In genomic region chr12:117192001-117192400, GRCm38 (mm10) we compare ENCODE assay signal across 18 mouse cellular contexts.
DNase-seq lines count a peak whose midpoint lies in the region; ATAC-seq lines count a peak whose summit lies in the region.
"Had no signal": no experiment of that assay in that cellular context is flagged by ENCODE, and none has a peak within 500 bp of the region (broad histone marks: within the 10 kb centered on the region; RNA-seq: fewer than 3 reads in every experiment).

No protein-coding gene starts in this region.

- peak overlapping the region; percentile 16; the same call in 1 of the 2 replicates for H3K27ac ChIP-seq in hindbrain, embryonic 14.5 days
- no peak overlapping the region for H3K27ac ChIP-seq in hindbrain, embryonic 11.5 days (ENCODE audit: low read depth, low read length)
- H3K27ac ChIP-seq in neural tube, embryonic 13.5 days (replicated peaks), result 0 out of 2 replicates have a peak overlapping the region, but pooled peaks have one; percentile 13
- H3K27ac ChIP-seq in neural tube, embryonic 15.5 days (replicated peaks), result no peak overlapping the region
- peak overlapping the region; percentile 63 for H3K27ac ChIP-seq in midbrain, embryonic 14.5 days (replicated peaks; ENCODE audit: low read depth, low read length)
- H3K27ac ChIP-seq: limb, embryonic 15.5 days had no signal

- H3K4me2 ChIP-seq in hindbrain, embryonic 14.5 days (replicated peaks), result no peak overlapping the region
- H3K4me2 ChIP-seq in hindbrain, embryonic 11.5 days (replicated peaks; ENCODE audit: low read depth, low read length), result no peak overlapping the region
- H3K4me2 ChIP-seq in neural tube, embryonic 13.5 days, result no peak overlapping the region
- no peak overlapping the region for H3K4me2 ChIP-seq in neural tube, embryonic 15.5 days
- no peak overlapping the region for H3K4me2 ChIP-seq in midbrain, embryonic 14.5 days (ENCODE audit: low read length)
- H3K4me2 ChIP-seq: limb, embryonic 15.5 days had no signal

- H3K9ac ChIP-seq in hindbrain, embryonic 14.5 days, result no peak overlapping the region
- no peak overlapping the region for H3K9ac ChIP-seq in hindbrain, embryonic 11.5 days (ENCODE audit: low read depth, low read length)
- no peak overlapping the region for H3K9ac ChIP-seq in neural tube, embryonic 13.5 days
- H3K9ac ChIP-seq in neural tube, embryonic 15.5 days (replicated peaks), result no peak overlapping the region
- H3K9ac ChIP-seq in midbrain, embryonic 14.5 days (replicated peaks; ENCODE audit: low read length), result no peak overlapping the region; the same call in 1 of the 2 replicates
- H3K9ac ChIP-seq: limb, embryonic 15.5 days had no signal

- H3K9me3 ChIP-seq in hindbrain, embryonic 14.5 days (ENCODE audit: control insufficient read depth, low read length), result no peaks in the 10 kb centered on the region
- H3K9me3 ChIP-seq in hindbrain, embryonic 11.5 days (ENCODE audit: control insufficient read depth, low read length), result no peaks in the 10 kb centered on the region
- H3K9me3 ChIP-seq in neural tube, embryonic 13.5 days, result no peaks in the 10 kb centered on the region
- H3K9me3 ChIP-seq in neural tube, embryonic 15.5 days (replicated peaks), result no peaks in the 10 kb centered on the region
- H3K9me3 ChIP-seq in midbrain, embryonic 14.5 days (ENCODE audit: control insufficient read depth, low read length), result no peaks in the 10 kb centered on the region
- H3K9me3 ChIP-seq: limb, embryonic 15.5 days had no signal

- H3K36me3 ChIP-seq in hindbrain, embryonic 14.5 days (replicated peaks; ENCODE audit: control insufficient read depth, insufficient read depth), result peaks cover 28% of the 10 kb centered on the region
- peaks cover 2% of the 10 kb centered on the region for H3K36me3 ChIP-seq in hindbrain, embryonic 11.5 days (ENCODE audit: control insufficient read depth, insufficient read depth, low read length)
- H3K36me3 ChIP-seq in neural tube, embryonic 13.5 days, result peaks cover 10% of the 10 kb centered on the region
- peaks cover 3% of the 10 kb centered on the region; the same call in 1 of the 2 replicates for H3K36me3 ChIP-seq in neural tube, embryonic 15.5 days
- peaks cover 61% of the 10 kb centered on the region for H3K36me3 ChIP-seq in midbrain, embryonic 14.5 days (ENCODE audit: control insufficient read depth, insufficient read depth, low read length)
- H3K36me3 ChIP-seq: limb, embryonic 15.5 days had no signal

- no peaks in the 10 kb centered on the region for H3K27me3 ChIP-seq in hindbrain, embryonic 14.5 days (ENCODE audit: control insufficient read depth, insufficient read depth, low read length)
- H3K27me3 ChIP-seq in hindbrain, embryonic 11.5 days (ENCODE audit: control insufficient read depth, insufficient read depth, low read length), result no peaks in the 10 kb centered on the region
- H3K27me3 ChIP-seq in neural tube, embryonic 13.5 days, result no peaks in the 10 kb centered on the region; the same call in none of the 2 replicates
- H3K27me3 ChIP-seq in neural tube, embryonic 15.5 days (replicated peaks), result no peaks in the 10 kb centered on the region
- H3K27me3 ChIP-seq in midbrain, embryonic 14.5 days (ENCODE audit: control insufficient read depth, insufficient read depth, low read length), result no peaks in the 10 kb centered on the region
- H3K27me3 ChIP-seq: limb, embryonic 15.5 days had no signal

- ATAC-seq in hindbrain, embryonic 14.5 days (ENCODE audit: low FRiP score), result no peak
- no peak for ATAC-seq in hindbrain, embryonic 11.5 days (ENCODE audit: low FRiP score)
- ATAC-seq in neural tube, embryonic 13.5 days (ENCODE audit: low read depth), result no peak
- no peak for ATAC-seq in neural tube, embryonic 15.5 days (ENCODE audit: low FRiP score)
- ATAC-seq in midbrain, embryonic 14.5 days (ENCODE audit: low FRiP score, low TSS enrichment), result no peak
- ATAC-seq: inflammation-experienced regulatory T-cells, adult 6 months had no signal

- peaks cover 23% of the 10 kb centered on the region for H3K4me1 ChIP-seq in hindbrain, embryonic 14.5 days (replicated peaks; ENCODE audit: control insufficient read depth, insufficient read depth, low read length)
- H3K4me1 ChIP-seq in hindbrain, embryonic 11.5 days (replicated peaks; ENCODE audit: control insufficient read depth, insufficient read depth, low read length), result peaks cover 16% of the 10 kb centered on the region
- peaks cover 20% of the 10 kb centered on the region for H3K4me1 ChIP-seq in neural tube, embryonic 13.5 days (replicated peaks)
- H3K4me1 ChIP-seq in neural tube, embryonic 15.5 days, result peaks cover 12% of the 10 kb centered on the region
- H3K4me1 ChIP-seq in midbrain, embryonic 14.5 days (ENCODE audit: control insufficient read depth, insufficient read depth, low read length), result peaks cover 42% of the 10 kb centered on the region

- WGBS in hindbrain, embryonic 14.5 days, result 83% methylated on average over 4 of the region's 4 CpGs
- 88% methylated on average over 4 of the region's 4 CpGs for WGBS in hindbrain, embryonic 11.5 days
- 79% methylated on average over 4 of the region's 4 CpGs for WGBS in neural tube, embryonic 13.5 days
- 80% methylated on average over 4 of the region's 4 CpGs for WGBS in neural tube, embryonic 15.5 days
- 80% methylated on average over 4 of the region's 4 CpGs for WGBS in midbrain, embryonic 14.5 days

- no peak for DNase-seq in hindbrain, embryonic 14.5 days (ENCODE audit: low spot score)
- no peak for DNase-seq in hindbrain, embryonic 11.5 days (ENCODE audit: low spot score)
- DNase-seq in midbrain, embryonic 14.5 days, result no peak
- DNase-seq in telencephalon, adult 2 months (ENCODE audit: low read depth, low spot score), result peak; percentile 45
- DNase-seq in Muller cell, postnatal 12 days (ENCODE audit: inconsistent ontology term), result no peak
- DNase-seq: adrenal gland, postnatal 36 days; cerebellum, adult 8-10 months; heart, adult 11 months; heart, postnatal 4 days; kidney, adult 9 months; kidney, postnatal 36 days; lung, postnatal 10 days; spleen, adult 18-20 months; thymus, adult 2 months had no signal

- H3K4me3 ChIP-seq in hindbrain, embryonic 14.5 days (replicated peaks; ENCODE audit: low read length), result no peak overlapping the region
- no peak overlapping the region for H3K4me3 ChIP-seq in hindbrain, embryonic 11.5 days (ENCODE audit: low read depth, low read length)
- no peak overlapping the region for H3K4me3 ChIP-seq in neural tube, embryonic 13.5 days
- H3K4me3 ChIP-seq in neural tube, embryonic 15.5 days (replicated peaks), result no peak overlapping the region
- no peak overlapping the region for H3K4me3 ChIP-seq in midbrain, embryonic 14.5 days (replicated peaks; ENCODE audit: low read depth, low read length)
- H3K4me3 ChIP-seq: limb, embryonic 15.5 days had no signal

Comparison
In these comparisons a context has a peak if more than half of its experiments do, and no peak if none do; other contexts are left out.
1. H3K27ac ChIP-seq: peak in hindbrain, embryonic 14.5 days (single experiment), neural tube, embryonic 13.5 days (single experiment) and midbrain, embryonic 14.5 days (single experiment); none in hindbrain, embryonic 11.5 days (single experiment) and neural tube, embryonic 15.5 days (single experiment).